8 mouse cellular contexts compared by ENCODE assay signal in genomic region chr16:36040640-36041624, GRCm38 (mm10). TPM values are rescaled to one million over a fixed set of nuclear protein-coding genes. Genes with fewer than 3 reads are reported as not detected.
DNase-seq lines count a peak whose midpoint lies in the region; ATAC-seq and TF ChIP-seq lines count a peak whose summit lies in the region.

TSS of gene Wdr5b (plus strand) at chr16:36041190.

- intact Hi-C loops in heart, postnatal 36 days (cut with DNase I): loop anchor here (1.0 kb wide), 1 partner anchor 30 kb away; the partner anchor contains the start of genes Ccdc58 and Fam162a

- peak; percentile 79 for DNase-seq in G1E (ENCODE audit: low spot score)
- DNase-seq in cerebellum, adult 18-20 months: peak; percentile 92 to 95
- peak; percentile 82 to 87 for DNase-seq in heart, postnatal 36 days
- peak; percentile 88 to 96 for DNase-seq in layer of hippocampus, adult 2 months (ENCODE audit: low spot score in 2 of 2)
- peak; percentile 100 for DNase-seq in lung, embryonic 14.5 days
- peak; percentile 89 for DNase-seq in thymus, adult 2 months

- H3K4me3 ChIP-seq in G1E (ENCODE audit: low read depth, low read length): peak within 1 kb of the TSS; percentile 70
- peak within 1 kb of the TSS; percentile 66 for H3K4me3 ChIP-seq in forebrain, embryonic 16.5 days (replicated peaks; ENCODE audit: low read length)
- peak within 1 kb of the TSS; percentile 87 for H3K4me3 ChIP-seq in layer of hippocampus, adult 2 months
- H3K4me3 ChIP-seq in lung, embryonic 14.5 days (ENCODE audit: low read depth, low read length): peak within 1 kb of the TSS; percentile 61
- H3K4me3 ChIP-seq in olfactory bulb, adult 2 months (ENCODE audit: insufficient read depth, low read depth, low read length): peak within 1 kb of the TSS; percentile 62
- peak within 1 kb of the TSS; percentile 77 for H3K4me3 ChIP-seq in thymus, adult 2 months (ENCODE audit: control insufficient read depth, insufficient read depth, low read length)

- TF ChIP-seq CTCF in G1E (IDR thresholded peaks at IDR 0.05; ENCODE audit: low read depth, low read length): no peak
- TF ChIP-seq CTCF in layer of hippocampus, adult 2 months (conservative IDR thresholded peaks at IDR 0.05): no peak
- TF ChIP-seq CTCF in lung, embryonic 14.5 days (IDR thresholded peaks at IDR 0.05; ENCODE audit: low read depth): no peak
- no peak for TF ChIP-seq CTCF in olfactory bulb, adult 2 months (IDR thresholded peaks at IDR 0.05; ENCODE audit: insufficient read depth, low read depth, low read length)
- TF ChIP-seq CTCF in thymus, adult 2 months (IDR thresholded peaks at IDR 0.05; ENCODE audit: borderline replicate concordance, control insufficient read depth, extremely low read depth, insufficient read depth, low read length, poor library complexity): 0 out of 2 replicates have a peak, but pooled peaks have one; percentile 27

- peak within 1 kb of the TSS; percentile 72 for H3K4me2 ChIP-seq in forebrain, embryonic 16.5 days (ENCODE audit: low read length)
- H3K4me2 ChIP-seq in lung, embryonic 14.5 days: peak within 1 kb of the TSS; percentile 74

- WGBS in forebrain, embryonic 16.5 days: 2% methylated on average over 39 of the region's 39 CpGs
- WGBS in lung, embryonic 14.5 days: 2% methylated on average over 39 of the region's 39 CpGs
- WGBS in olfactory bulb, adult 2 months: 2% methylated on average over 39 of the region's 39 CpGs
- under 1% methylated on average over 39 of the region's 39 CpGs for WGBS in thymus, adult 2 months

- peaks cover 76% of the 10 kb centered on the region for H3K36me3 ChIP-seq in G1E (replicated peaks)
- H3K36me3 ChIP-seq in forebrain, embryonic 16.5 days (ENCODE audit: control insufficient read depth, insufficient read depth): peaks cover 2% of the 10 kb centered on the region; the same call in 1 of the 2 replicates
- peaks cover 38% of the 10 kb centered on the region for H3K36me3 ChIP-seq in lung, embryonic 14.5 days (ENCODE audit: insufficient read depth)
- H3K36me3 ChIP-seq in thymus, adult 2 months (ENCODE audit: control insufficient read depth, insufficient read depth, low read length): no peaks in the 10 kb centered on the region

- peak; percentile 32; the same call in 1 of the 2 replicates for TF ChIP-seq POLR2A in olfactory bulb, adult 2 months (IDR thresholded peaks at IDR 0.05; ENCODE audit: insufficient read depth, low read depth, low read length)
- peak; percentile 42; the same call in 1 of the 2 replicates for TF ChIP-seq POLR2A in thymus, adult 2 months (IDR thresholded peaks at IDR 0.05; ENCODE audit: control insufficient read depth, extremely low read depth, insufficient read depth, low read length, poor library complexity)

- peaks cover 29% of the 10 kb centered on the region for H3K4me1 ChIP-seq in G1E (ENCODE audit: insufficient read depth, low read depth, low read length)
- H3K4me1 ChIP-seq in forebrain, embryonic 16.5 days (replicated peaks; ENCODE audit: control insufficient read depth, insufficient read depth, low read length): peaks cover 16% of the 10 kb centered on the region
- H3K4me1 ChIP-seq in lung, embryonic 14.5 days (ENCODE audit: insufficient read depth): 0 out of 2 replicates have a peak, but pooled peaks cover 3% of the 10 kb centered on the region
- no peaks in the 10 kb centered on the region for H3K4me1 ChIP-seq in olfactory bulb, adult 2 months (ENCODE audit: control insufficient read depth, insufficient read depth, low read length)
- H3K4me1 ChIP-seq in thymus, adult 2 months (replicated peaks; ENCODE audit: control insufficient read depth, insufficient read depth, low read length): peaks cover 4% of the 10 kb centered on the region

- peak within 1 kb of the TSS; percentile 69 for H3K27ac ChIP-seq in forebrain, embryonic 16.5 days (ENCODE audit: low read length)
- peak within 1 kb of the TSS; percentile 85 for H3K27ac ChIP-seq in layer of hippocampus, adult 2 months
- H3K27ac ChIP-seq in lung, embryonic 14.5 days (ENCODE audit: low read depth): peak within 1 kb of the TSS; percentile 92
- H3K27ac ChIP-seq in olfactory bulb, adult 2 months (ENCODE audit: insufficient read depth, low read depth, low read length): peak within 1 kb of the TSS; percentile 78
- H3K27ac ChIP-seq in thymus, adult 2 months (ENCODE audit: control insufficient read depth, insufficient read depth, low read length): peak within 1 kb of the TSS; percentile 36

- H3K27me3 ChIP-seq in G1E (ENCODE audit: insufficient read depth, low read length): no peaks in the 10 kb centered on the region
- H3K27me3 ChIP-seq in forebrain, embryonic 16.5 days (replicated peaks; ENCODE audit: control insufficient read depth, insufficient read depth, low read length): no peaks in the 10 kb centered on the region
- no peaks in the 10 kb centered on the region for H3K27me3 ChIP-seq in lung, embryonic 14.5 days (ENCODE audit: insufficient read depth, low read length)
- no peaks in the 10 kb centered on the region for H3K27me3 ChIP-seq in thymus, adult 2 months (ENCODE audit: control insufficient read depth, insufficient read depth, low read length)

- ATAC-seq in G1E (ENCODE audit: extremely low read depth, insufficient number of reproducible peaks, low FRiP score, poor library complexity, severe bottlenecking): peak; percentile 88
- ATAC-seq in forebrain, embryonic 16.5 days: peak; percentile 99
- peak; percentile 98 for ATAC-seq in lung, embryonic 14.5 days (ENCODE audit: insufficient read depth)

- peaks cover 6% of the 10 kb centered on the region for H3K9me3 ChIP-seq in G1E (replicated peaks)
- no peaks in the 10 kb centered on the region for H3K9me3 ChIP-seq in forebrain, embryonic 16.5 days (ENCODE audit: control insufficient read depth, low read length)
- no peaks in the 10 kb centered on the region for H3K9me3 ChIP-seq in lung, embryonic 14.5 days (ENCODE audit: low read depth, low read length)

- H3K9ac ChIP-seq in forebrain, embryonic 16.5 days (replicated peaks; ENCODE audit: low read depth, low read length): peak within 1 kb of the TSS; percentile 67
- H3K9ac ChIP-seq in lung, embryonic 14.5 days: peak within 1 kb of the TSS; percentile 79

RNA-seq across cellular contexts. Expression of gene Wdr5b, which starts in this region (rescaled TPM):
- total RNA-seq in G1E (2014; fragmentation: Nextera tagmentation) (3.5 and 7.1 TPM in 2 replicates), G1E (2017) (6.9 and 8.1 TPM in 2 replicates)
- 0.19 and 0.50 TPM in 2 replicates for polyA plus RNA-seq in G1E (2012)
- polyA plus RNA-seq in forebrain, embryonic 16.5 days (2015; fragmentation: Nextera tagmentation; extraction: Ambion mirVana): 14.4 and 15.5 TPM in 2 replicates
- total RNA-seq in heart, postnatal 36 days (2021): 1 to 10 TPM; 2.7 to 3.2 TPM
- total RNA-seq in layer of hippocampus, adult 2 months (2021): 1 to 10 TPM; 5.5 to 5.8 TPM
- polyA plus RNA-seq in lung, embryonic 14.5 days (2014; fragmentation: Nextera tagmentation; extraction: Ambion mirVana): 9.9 and 11.0 TPM in 2 replicates
- polyA plus RNA-seq in olfactory bulb, adult 2 months (2012; ENCODE audit: insufficient read depth, insufficient read length, low replicate concordance, missing spikeins): not detected in 2 replicates
- 3.2 and 3.6 TPM in 2 replicates for polyA plus RNA-seq in thymus, adult 2 months (2012; rRNA removed)

Comparison
In these comparisons a context has a peak if more than half of its experiments do, and no peak if none do; other contexts are left out.
1. Peak in every context shown above with its lines: DNase-seq, ATAC-seq, H3K4me3 ChIP-seq and H3K27ac ChIP-seq.
2. H3K27ac ChIP-seq: peak in every context shown above with its lines; median percentile 92 in lung, embryonic 14.5 days; 85 in layer of hippocampus, adult 2 months; 78 in olfactory bulb, adult 2 months; 69 in forebrain, embryonic 16.5 days; 36 in thymus, adult 2 months.